Mouse (Mus musculus) liver, embryonic 15.5 days (tissue): Measurements from ENCODE around the gene Nudcd3. TPM values are rescaled to one million over a fixed set of nuclear protein-coding genes. Genes with fewer than 3 reads are reported as not detected.
"Not testable (repeated sequence)": the region's sequence is repeated elsewhere in the genome, so short reads cannot be mapped to it uniquely, and the experiment has no call there.

Source experiments
- ATAC-seq: fragments of 200-750 bp; cut with Nextera tagmentation; 2 replicates; pipeline ENCODE4 v1.8.0; 2017; ENCODE audit warnings: moderate number of reproducible peaks, mild to moderate bottlenecking, moderate library complexity; ENCODE audit not compliant: insufficient read depth
- H3K27ac ChIP-seq: fragments of 300-500 bp; sonication (generic); replicated peaks from 2 replicates; pipeline ENCODE4 v1.5.1; 2015; ENCODE audit warnings: mild to moderate bottlenecking, inconsistent platforms
- H3K27me3 ChIP-seq: fragments of 300-500 bp; sonication (generic); 2 replicates; pipeline ENCODE4 v1.6.1; 2015; ENCODE audit warnings: mild to moderate bottlenecking, inconsistent platforms
- H3K36me3 ChIP-seq: fragments of 300-500 bp; sonication (generic); replicated peaks from 2 replicates; pipeline ENCODE4 v1.6.1; 2015; ENCODE audit warnings: moderate library complexity, mild to moderate bottlenecking, inconsistent platforms
- H3K4me1 ChIP-seq: fragments of 300-500 bp; sonication (generic); replicated peaks from 2 replicates; pipeline ENCODE4 v1.6.1; 2015; ENCODE audit warnings: inconsistent platforms
- H3K4me2 ChIP-seq: fragments of 300-500 bp; sonication (generic); 2 replicates; pipeline ENCODE4 v1.6.1; 2015; ENCODE audit warnings: moderate library complexity, mild to moderate bottlenecking, inconsistent platforms
- H3K4me3 ChIP-seq: fragments of 300-500 bp; sonication (generic); replicated peaks from 2 replicates; pipeline ENCODE4 v1.5.1; 2015; ENCODE audit warnings: mild to moderate bottlenecking, inconsistent platforms
- H3K9ac ChIP-seq: fragments of 300-500 bp; sonication (generic); 2 replicates; pipeline ENCODE4 v1.6.1; 2015; ENCODE audit warnings: moderate library complexity, mild to moderate bottlenecking, inconsistent platforms
- H3K9me3 ChIP-seq: fragments of 300-500 bp; sonication (generic); replicated peaks from 2 replicates; pipeline ENCODE4 v1.6.1; 2016; ENCODE audit warnings: inconsistent platforms
- WGBS: fragments of 180-500 bp; shearing (Covaris S2); methylation state at CpG from one replicate; pipeline ENCODE4 v1.1.7; 2015; ENCODE audit warnings: mixed read lengths; ENCODE audit not compliant: insufficient replicate concordance; 5-methylcytosine and 5-hydroxymethylcytosine counted together
- polyA plus RNA-seq: library from polyadenylated mRNA; unstranded; fragments of >200 nt; fragmentation: Nextera tagmentation; extraction: Ambion mirVana; gene quantifications from 2 replicates; pipeline ENCODE4 v1.2.1, GENCODE M21; 2015

Nudcd3 gene
- polyA plus RNA-seq, 1 experiment from 2014 or later, result 12.3 TPM

DNA sequence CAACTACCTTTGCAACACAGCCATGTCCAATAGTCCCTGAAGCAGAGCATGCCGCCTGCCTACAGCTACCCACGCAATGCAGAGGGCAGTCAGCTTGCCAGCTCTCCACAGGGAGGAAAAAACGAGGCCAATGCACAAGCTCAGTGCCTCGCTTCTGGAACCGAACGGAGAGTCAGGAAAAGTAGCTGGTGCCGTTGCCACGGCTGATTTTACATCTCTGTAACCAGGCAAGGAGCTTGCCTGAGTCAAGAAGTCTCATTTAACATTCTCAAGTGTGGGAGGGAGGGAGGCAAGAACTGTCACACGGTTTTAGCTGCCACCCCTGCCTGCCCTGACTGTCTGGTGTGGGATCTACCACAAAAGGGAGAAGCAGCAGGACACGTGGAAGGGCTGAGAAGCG, 79.6 kb downstream of the Nudcd3 start:
- no peaks in the 10 kb centered on the region for H3K4me1 ChIP-seq
- H3K9ac ChIP-seq, result no peak overlapping the region
- 74% methylated on average over 11 of the region's 11 CpGs for WGBS
- H3K4me2 ChIP-seq, result no peak overlapping the region
- H3K27ac ChIP-seq, result no peak overlapping the region
- no peak overlapping the region for H3K4me3 ChIP-seq
- no peaks in the 10 kb centered on the region for H3K27me3 ChIP-seq
- no peaks in the 10 kb centered on the region; the same call in none of the 2 replicates for H3K36me3 ChIP-seq
- ATAC-seq, result no peak
- H3K9me3 ChIP-seq, result no peaks in the 10 kb centered on the region

GRCm38 (mm10) chr11:6120001-6120400, 80.2 kb downstream of the Nudcd3 start:
- ATAC-seq, result no peak
- H3K9me3 ChIP-seq, result no peaks in the 10 kb centered on the region
- no peaks in the 10 kb centered on the region; the same call in none of the 2 replicates for H3K36me3 ChIP-seq
- H3K4me2 ChIP-seq, result no peak overlapping the region
- H3K4me1 ChIP-seq, result no peaks in the 10 kb centered on the region
- H3K27ac ChIP-seq, result no peak overlapping the region
- WGBS, result 79% methylated on average over 6 of the region's 6 CpGs
- no peak overlapping the region for H3K9ac ChIP-seq
- no peaks in the 10 kb centered on the region for H3K27me3 ChIP-seq
- no peak overlapping the region for H3K4me3 ChIP-seq

DNA sequence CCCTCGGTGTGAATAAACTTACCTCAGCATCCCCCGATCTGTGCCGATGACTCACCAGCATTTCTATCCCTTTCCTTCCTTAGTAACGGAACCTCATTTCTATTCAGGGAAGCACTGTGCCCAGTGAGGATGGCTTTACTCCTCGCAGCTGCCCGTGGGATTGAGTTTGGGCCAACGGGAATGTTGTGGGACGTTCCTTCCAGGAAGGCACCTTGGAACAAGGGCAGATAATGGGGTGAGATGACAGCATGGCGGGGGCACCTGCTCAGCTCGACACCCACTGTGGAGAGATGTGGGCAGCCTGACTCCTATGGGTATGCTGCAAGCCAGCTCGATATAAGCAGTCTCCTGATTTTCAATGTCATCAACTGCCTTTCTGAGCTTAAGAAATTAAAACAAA, 80.9 kb downstream of the Nudcd3 start:
- Histone ChIP-seq H3K9me3 (no peaks in the 10 kb centered on the region), H3K4me2 (no peak overlapping the region), H3K4me3 (no peak overlapping the region), H3K27ac (no peak overlapping the region), H3K36me3 (no peaks in the 10 kb centered on the region; the same call in none of the 2 replicates), H3K27me3 (no peaks in the 10 kb centered on the region), H3K4me1 (no peaks in the 10 kb centered on the region), H3K9ac (no peak overlapping the region)
- no peak for ATAC-seq
- 77% methylated on average over 11 of the region's 11 CpGs for WGBS

- WGBS, result 63% methylated on average over 2 of the region's 2 CpGs
These were observed 82.3 kb downstream of the Nudcd3 start for GRCm38 (mm10) chr11:6117956-6118355.

DNA sequence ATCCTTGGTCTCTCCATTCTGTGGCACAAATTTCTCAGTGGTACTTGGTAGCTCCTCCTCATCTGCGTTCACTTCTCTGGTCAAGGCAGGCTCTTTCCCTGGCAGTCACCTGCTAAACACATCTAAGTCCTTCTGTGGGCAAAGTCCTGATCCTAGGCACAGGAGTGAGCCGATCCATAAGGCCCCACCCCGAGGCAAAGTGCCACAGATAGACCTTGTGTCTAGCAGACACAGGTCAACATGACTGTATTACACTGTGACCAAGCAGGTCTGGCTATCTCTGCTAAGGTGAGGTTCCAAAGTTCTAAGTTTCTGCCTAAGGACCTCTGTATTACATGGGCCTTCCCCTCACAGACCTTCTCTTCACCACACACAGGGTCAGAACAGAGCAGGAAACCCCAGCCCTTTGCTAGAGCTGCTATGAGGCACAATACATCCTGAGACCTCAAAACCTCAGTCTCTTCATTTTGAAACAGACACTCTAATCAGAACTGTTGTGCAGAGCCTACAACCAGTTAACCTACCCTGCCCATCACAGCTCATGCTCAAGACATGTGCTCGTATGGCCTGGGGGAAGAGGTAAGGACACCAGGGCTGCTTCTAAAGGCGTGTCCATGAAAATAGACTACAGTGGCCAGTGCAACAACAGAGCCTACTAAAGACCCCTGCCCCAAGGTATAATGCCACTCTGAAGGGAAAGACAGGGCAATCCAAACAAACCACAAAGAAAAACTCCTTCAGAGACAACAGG, 88.3 kb downstream of the Nudcd3 start:
- 78% methylated on average over 5 of the region's 5 CpGs for WGBS
- Histone ChIP-seq H3K9me3 (no peaks in the 10 kb centered on the region), H3K4me2 (no peak overlapping the region), H3K27ac (no peak overlapping the region), H3K9ac (no peak overlapping the region), H3K4me1 (no peaks in the 10 kb centered on the region), H3K4me3 (no peak overlapping the region), H3K27me3 (no peaks in the 10 kb centered on the region), H3K36me3 (peaks cover 48% of the 10 kb centered on the region)
- ATAC-seq, result no peak

More at GRCm38 (mm10) chr11:6117956-6118355, 82.3 kb downstream of the Nudcd3 start:
- ATAC-seq, result no peak
- Histone ChIP-seq H3K9ac (no peak overlapping the region), H3K4me3 (no peak overlapping the region), H3K9me3 (no peaks in the 10 kb centered on the region), H3K27ac (no peak overlapping the region), H3K4me2 (no peak overlapping the region), H3K4me1 (no peaks in the 10 kb centered on the region), H3K27me3 (no peaks in the 10 kb centered on the region), H3K36me3 (peaks cover 4% of the 10 kb centered on the region; the same call in 1 of the 2 replicates)

DNA sequence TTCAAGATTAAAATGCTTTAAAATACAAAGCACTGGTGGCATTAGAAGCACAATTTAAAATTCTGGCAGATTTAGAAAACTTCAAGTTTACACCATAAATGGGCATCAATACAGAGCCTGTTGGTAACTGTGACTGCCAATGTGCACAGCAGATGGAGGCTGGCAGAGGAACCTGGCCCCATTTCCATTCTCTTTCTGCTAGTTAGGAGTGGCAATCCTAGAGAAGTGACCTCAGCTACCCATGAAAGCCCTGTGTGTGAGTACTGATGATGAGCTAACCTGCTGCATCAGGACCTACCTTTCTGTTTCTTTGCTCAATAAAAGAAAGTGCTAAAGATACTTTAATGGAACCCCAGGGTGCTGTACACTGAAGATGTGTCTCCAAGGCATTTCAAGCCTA, 90.2 kb downstream of the Nudcd3 start:
- H3K4me2 ChIP-seq, result no peak overlapping the region
- H3K9me3 ChIP-seq, result no peaks in the 10 kb centered on the region
- no peaks in the 10 kb centered on the region for H3K27me3 ChIP-seq
- ATAC-seq, result no peak
- no peak overlapping the region for H3K27ac ChIP-seq
- H3K4me3 ChIP-seq, result no peak overlapping the region
- H3K9ac ChIP-seq, result no peak overlapping the region
- H3K4me1 ChIP-seq, result no peaks in the 10 kb centered on the region
- peaks cover 56% of the 10 kb centered on the region for H3K36me3 ChIP-seq

DNA sequence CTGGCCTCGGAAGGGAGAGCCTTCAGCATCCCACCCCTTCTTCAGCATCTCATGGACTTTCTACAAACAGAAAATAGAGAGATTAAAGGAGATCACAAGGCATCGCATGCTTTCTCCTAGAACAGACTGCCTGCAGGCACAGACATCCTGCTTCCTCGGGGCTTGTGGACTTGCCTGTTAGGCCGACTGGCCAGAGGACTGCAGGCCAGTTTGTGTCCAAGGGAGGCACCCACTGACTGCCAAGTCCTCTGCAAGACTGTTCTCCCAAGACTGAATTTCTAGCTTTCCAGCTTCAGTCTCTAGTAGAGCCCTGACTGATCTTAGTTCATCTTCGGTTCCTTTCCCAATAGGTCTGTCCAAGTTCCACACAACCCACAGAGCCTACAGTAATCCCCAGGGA, 91.9 kb downstream of the Nudcd3 start:
- H3K9ac ChIP-seq, result no peak overlapping the region
- no peaks in the 10 kb centered on the region for H3K4me1 ChIP-seq
- no peaks in the 10 kb centered on the region for H3K27me3 ChIP-seq
- no peaks in the 10 kb centered on the region for H3K9me3 ChIP-seq
- H3K36me3 ChIP-seq, result peaks cover 55% of the 10 kb centered on the region
- H3K4me2 ChIP-seq, result no peak overlapping the region
- 82% methylated on average over 5 of the region's 5 CpGs for WGBS
- no peak overlapping the region for H3K4me3 ChIP-seq
- ATAC-seq, result no peak
- H3K27ac ChIP-seq, result no peak overlapping the region

DNA sequence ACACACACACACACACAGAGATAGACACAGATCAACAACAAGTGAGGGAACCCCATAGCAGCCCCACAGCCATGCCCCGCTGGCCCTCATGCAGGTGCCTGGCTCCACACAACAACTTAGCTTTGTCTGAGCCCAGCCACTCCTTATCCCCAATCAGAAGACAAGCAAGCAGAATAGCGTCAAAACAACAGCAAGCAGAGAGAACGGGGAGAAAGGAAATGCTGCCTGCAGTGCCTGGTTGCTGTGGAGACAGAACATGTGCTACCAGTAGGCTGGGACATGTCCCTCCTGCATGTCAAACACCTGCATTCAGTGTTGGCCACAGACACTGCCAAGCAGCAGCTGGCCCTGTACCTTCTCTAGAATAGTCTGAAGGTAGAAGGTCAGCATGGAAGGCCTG, 92.5 kb downstream of the Nudcd3 start:
- Histone ChIP-seq H3K27me3 (no peaks in the 10 kb centered on the region), H3K27ac (no peak overlapping the region), H3K4me2 (no peak overlapping the region), H3K9ac (no peak overlapping the region), H3K4me1 (no peaks in the 10 kb centered on the region), H3K36me3 (peaks cover 49% of the 10 kb centered on the region), H3K4me3 (no peak overlapping the region), H3K9me3 (no peaks in the 10 kb centered on the region)
- no peak for ATAC-seq
- WGBS, result 69% methylated on average over 3 of the region's 3 CpGs

DNA sequence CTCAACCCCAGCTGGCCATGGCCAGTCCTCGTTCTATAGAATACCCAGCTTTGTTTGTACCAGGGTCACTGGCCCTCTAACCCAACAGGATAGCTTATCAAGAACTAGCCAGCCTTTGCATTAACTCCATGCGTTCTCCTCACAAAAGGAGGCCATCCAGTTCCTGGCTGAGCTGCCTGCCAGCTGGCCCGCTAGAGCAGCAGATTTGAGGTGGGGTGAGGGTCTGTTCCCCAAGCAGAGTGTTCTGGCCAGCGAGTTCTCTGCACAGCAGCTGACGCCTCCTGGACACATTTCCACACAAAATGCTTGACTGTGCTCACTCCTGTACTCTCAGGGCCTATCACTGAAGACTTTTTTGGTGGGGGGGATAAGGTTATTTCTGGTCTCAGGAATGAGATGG, 95.5 kb downstream of the Nudcd3 start:
- Histone ChIP-seq H3K36me3 (peaks cover 23% of the 10 kb centered on the region), H3K27ac (no peak overlapping the region), H3K27me3 (no peaks in the 10 kb centered on the region), H3K9ac (no peak overlapping the region), H3K9me3 (no peaks in the 10 kb centered on the region), H3K4me2 (no peak overlapping the region), H3K4me3 (no peak overlapping the region), H3K4me1 (no peaks in the 10 kb centered on the region)
- WGBS, result 73% methylated on average over 5 of the region's 5 CpGs
- no peak for ATAC-seq

DNA sequence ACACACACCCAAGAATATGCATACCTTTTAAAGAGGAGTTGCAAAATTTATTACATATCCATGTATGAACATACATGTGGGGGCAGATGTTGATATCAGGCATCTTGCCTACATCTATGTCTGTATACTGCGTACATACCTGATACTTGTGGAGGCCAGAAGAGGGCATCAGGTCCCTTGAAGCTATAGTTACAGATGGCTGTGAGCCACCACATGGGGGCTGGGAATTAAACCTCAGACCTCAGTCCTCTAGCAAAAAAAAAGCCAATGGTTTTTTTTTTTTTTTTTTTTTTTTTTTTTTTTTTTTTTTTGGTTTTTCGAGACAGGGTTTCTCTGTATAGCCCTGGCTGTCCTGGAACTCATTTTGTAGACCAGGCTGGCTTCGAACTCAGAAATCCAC, 103.6 kb downstream of the Nudcd3 start:
- ATAC-seq, H3K4me2 ChIP-seq, H3K4me1 ChIP-seq, H3K9me3 ChIP-seq, H3K9ac ChIP-seq, H3K27ac ChIP-seq, H3K27me3 ChIP-seq, H3K36me3 ChIP-seq, H3K4me3 ChIP-seq: not testable (repeated sequence)
- WGBS, result 65% methylated on average over 3 of the region's 3 CpGs

GRCm38 (mm10) chr11:6086991-6087390, 113.2 kb downstream of the Nudcd3 start:
- Histone ChIP-seq H3K9me3 (no peaks in the 10 kb centered on the region), H3K27me3 (no peaks in the 10 kb centered on the region), H3K27ac (no peak overlapping the region), H3K4me2 (no peak overlapping the region), H3K4me1 (no peaks in the 10 kb centered on the region), H3K9ac (no peak overlapping the region), H3K4me3 (no peak overlapping the region), H3K36me3 (no peaks in the 10 kb centered on the region)
- WGBS, result 58% methylated on average over 4 of the region's 4 CpGs
- ATAC-seq, result no peak

- Histone ChIP-seq H3K9me3 (no peaks in the 10 kb centered on the region), H3K4me3 (no peak overlapping the region), H3K27ac (no peak overlapping the region), H3K4me2 (no peak overlapping the region), H3K4me1 (no peaks in the 10 kb centered on the region), H3K27me3 (no peaks in the 10 kb centered on the region; the same call in 1 of the 2 replicates), H3K36me3 (no peaks in the 10 kb centered on the region), H3K9ac (no peak overlapping the region)
- ATAC-seq, result no peak
- WGBS, result 54% methylated on average over 2 of the region's 2 CpGs
These were observed 121.5 kb downstream of the Nudcd3 start for GRCm38 (mm10) chr11:6078737-6079136.
